Mouse (Mus musculus) hindbrain, embryonic 16.5 days (tissue): ENCODE measurements around the gene Wdr74. TPM values are rescaled to one million over a fixed set of nuclear protein-coding genes. Genes with fewer than 3 reads are reported as not detected.

Experiments used
- ATAC-seq: fragments of 200-750 bp; cut with Nextera tagmentation; 2 replicates; pipeline ENCODE4 v1.8.0; 2017; ENCODE audit warnings: moderate TSS enrichment, moderate library complexity
- H3K27ac ChIP-seq: fragments of 300-500 bp; sonication (generic); 2 replicates; pipeline ENCODE4 v1.5.1; 2014; ENCODE audit warnings: low read depth, mild to moderate bottlenecking, control low read depth, low read length, moderate library complexity
- H3K27me3 ChIP-seq: fragments of 300-500 bp; sonication (generic); replicated peaks from 2 replicates; pipeline ENCODE4 v1.6.1; 2014; ENCODE audit warnings: low read length; ENCODE audit not compliant: control insufficient read depth, insufficient read depth
- H3K36me3 ChIP-seq: fragments of 300-500 bp; sonication (generic); 2 replicates; pipeline ENCODE4 v1.6.1; 2014; ENCODE audit warnings: mild to moderate bottlenecking, low read length, moderate library complexity, mixed read lengths; ENCODE audit not compliant: control insufficient read depth, insufficient read depth
- H3K4me1 ChIP-seq: fragments of 300-500 bp; sonication (generic); 2 replicates; pipeline ENCODE4 v1.6.1; 2014; ENCODE audit warnings: low read depth, low read length; ENCODE audit not compliant: control insufficient read depth, insufficient read depth
- H3K4me2 ChIP-seq: fragments of 300-500 bp; sonication (generic); 2 replicates; pipeline ENCODE4 v1.6.1; 2014; ENCODE audit warnings: mild to moderate bottlenecking, low read length, control low read depth, moderate library complexity
- H3K4me3 ChIP-seq: fragments of 300-500 bp; sonication (generic); 2 replicates; pipeline ENCODE4 v1.5.1; 2014; ENCODE audit warnings: mild to moderate bottlenecking, low read length, control low read depth, moderate library complexity
- H3K9ac ChIP-seq: fragments of 300-500 bp; sonication (generic); 2 replicates; pipeline ENCODE4 v1.6.1; 2014; ENCODE audit warnings: low read depth, mild to moderate bottlenecking, control low read depth, low read length, moderate library complexity
- H3K9me3 ChIP-seq: fragments of 300-500 bp; sonication (generic); 2 replicates; pipeline ENCODE4 v1.6.1; 2014; ENCODE audit warnings: mild to moderate bottlenecking, low read length, moderate library complexity; ENCODE audit not compliant: control insufficient read depth
- WGBS: fragments of 180-500 bp; shearing (Covaris S2); extraction: QIAGEN DNeasy Blood & Tissue Kit; methylation state at CpG from one replicate; pipeline ENCODE4 v1.1.7; 2014; 5-methylcytosine and 5-hydroxymethylcytosine counted together
- polyA plus RNA-seq: library from polyadenylated mRNA; unstranded; fragments of >200 nt; fragmentation: Nextera tagmentation; extraction: Ambion mirVana; gene quantifications from 2 replicates; pipeline ENCODE4 v1.2.1, GENCODE M21; 2015

The Wdr74 gene
- polyA plus RNA-seq, 1 experiment from 2014 or later: 92.0 TPM

- Histone ChIP-seq H3K4me3 (no peak overlapping the region), H3K27me3 (no peaks in the 10 kb centered on the region), H3K27ac (no peak overlapping the region), H3K9ac (no peak overlapping the region), H3K4me1 (peaks cover 12% of the 10 kb centered on the region), H3K4me2 (no peak overlapping the region), H3K9me3 (no peaks in the 10 kb centered on the region), H3K36me3 (peaks cover 34% of the 10 kb centered on the region)
- no peak for ATAC-seq
- WGBS: 98% methylated on average over 7 of the region's 7 CpGs
Observed at GRCm38 (mm10) chr19:8706930-8707329, 28.7 kb upstream of the Wdr74 start.

DNA sequence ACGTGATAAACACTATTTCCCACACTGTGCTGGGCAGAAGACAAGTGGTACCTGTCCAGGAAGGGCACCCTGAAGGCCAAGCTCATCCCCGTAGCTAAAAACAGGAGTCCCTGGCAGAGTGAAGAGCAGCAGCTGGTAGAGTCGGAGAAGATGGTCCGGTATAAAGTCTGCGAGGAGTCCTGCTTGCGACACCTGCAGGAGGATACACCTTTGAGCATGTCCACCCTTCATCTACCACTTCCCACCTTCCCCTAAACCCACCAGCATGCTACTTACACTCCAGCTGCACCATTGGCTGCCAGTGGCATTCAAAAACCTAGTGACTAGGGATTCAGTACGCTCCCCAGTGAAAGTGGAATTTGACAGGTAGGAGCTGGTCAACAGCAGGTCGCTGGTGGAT, 26.7 kb upstream of the Wdr74 start:
- WGBS: 95% methylated on average over 8 of the region's 8 CpGs
- Histone ChIP-seq H3K4me2 (no peak overlapping the region), H3K9ac (no peak overlapping the region), H3K9me3 (no peaks in the 10 kb centered on the region), H3K36me3 (peaks cover 36% of the 10 kb centered on the region), H3K4me3 (no peak overlapping the region), H3K4me1 (peaks cover 19% of the 10 kb centered on the region), H3K27ac (no peak overlapping the region), H3K27me3 (no peaks in the 10 kb centered on the region)
- no peak for ATAC-seq

DNA sequence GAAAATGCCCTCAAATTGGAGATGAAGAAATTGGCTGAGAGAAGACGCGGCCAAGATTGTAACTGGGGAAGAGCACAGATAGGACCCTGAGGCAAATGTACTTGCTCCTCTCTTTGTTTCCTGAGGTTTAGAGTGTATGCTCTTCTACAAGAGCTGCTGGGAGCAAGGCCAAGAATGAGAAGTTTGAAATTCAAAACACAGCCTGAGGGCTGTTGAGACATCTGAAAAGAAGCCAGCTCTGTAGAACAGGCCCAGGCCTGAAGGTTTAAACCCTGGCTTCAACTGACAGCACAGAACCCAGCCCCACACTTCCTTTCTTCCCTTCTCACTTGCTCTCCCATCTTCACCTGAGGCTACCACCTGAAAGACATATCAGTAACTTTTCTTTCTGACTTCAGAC, 25.6 kb upstream of the Wdr74 start:
- Histone ChIP-seq H3K4me2 (peak overlapping the region; percentile 1; the same call in 1 of the 2 replicates), H3K4me1 (peaks cover 23% of the 10 kb centered on the region), H3K4me3 (no peak overlapping the region), H3K27ac (peak overlapping the region; percentile 24), H3K36me3 (peaks cover 36% of the 10 kb centered on the region), H3K27me3 (no peaks in the 10 kb centered on the region), H3K9ac (no peak overlapping the region), H3K9me3 (no peaks in the 10 kb centered on the region)
- ATAC-seq: no peak
- WGBS: 84% methylated on average over 2 of the region's 2 CpGs

DNA sequence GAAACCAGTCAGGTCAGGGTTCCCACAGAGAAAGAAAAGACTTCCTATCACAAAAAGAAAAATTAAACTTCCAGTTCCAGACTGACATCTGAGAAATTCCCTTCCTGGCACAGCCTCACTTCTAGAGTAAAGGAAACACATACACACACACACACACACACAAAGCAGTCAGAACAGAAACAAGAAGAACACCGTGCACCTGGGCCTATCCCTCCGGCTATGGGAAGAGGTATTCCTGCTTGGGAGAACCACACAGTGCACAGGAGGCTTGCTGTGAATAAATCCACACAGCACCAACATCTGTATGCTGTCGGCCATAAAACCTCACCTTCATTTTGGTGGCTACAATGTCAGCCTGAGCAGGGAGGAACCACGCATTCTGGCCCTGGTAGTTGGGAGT, 24.1 kb upstream of the Wdr74 start:
- no peaks in the 10 kb centered on the region for H3K27me3 ChIP-seq
- H3K4me2 ChIP-seq: peak overlapping the region; percentile 58
- peaks cover 23% of the 10 kb centered on the region for H3K4me1 ChIP-seq
- no peak overlapping the region for H3K27ac ChIP-seq
- peak overlapping the region; percentile 50 for H3K4me3 ChIP-seq
- no peaks in the 10 kb centered on the region for H3K9me3 ChIP-seq
- peaks cover 33% of the 10 kb centered on the region for H3K36me3 ChIP-seq
- WGBS: 72% methylated on average over 4 of the region's 4 CpGs
- H3K9ac ChIP-seq: peak overlapping the region; percentile 9; the same call in 1 of the 2 replicates
- ATAC-seq: no peak

DNA sequence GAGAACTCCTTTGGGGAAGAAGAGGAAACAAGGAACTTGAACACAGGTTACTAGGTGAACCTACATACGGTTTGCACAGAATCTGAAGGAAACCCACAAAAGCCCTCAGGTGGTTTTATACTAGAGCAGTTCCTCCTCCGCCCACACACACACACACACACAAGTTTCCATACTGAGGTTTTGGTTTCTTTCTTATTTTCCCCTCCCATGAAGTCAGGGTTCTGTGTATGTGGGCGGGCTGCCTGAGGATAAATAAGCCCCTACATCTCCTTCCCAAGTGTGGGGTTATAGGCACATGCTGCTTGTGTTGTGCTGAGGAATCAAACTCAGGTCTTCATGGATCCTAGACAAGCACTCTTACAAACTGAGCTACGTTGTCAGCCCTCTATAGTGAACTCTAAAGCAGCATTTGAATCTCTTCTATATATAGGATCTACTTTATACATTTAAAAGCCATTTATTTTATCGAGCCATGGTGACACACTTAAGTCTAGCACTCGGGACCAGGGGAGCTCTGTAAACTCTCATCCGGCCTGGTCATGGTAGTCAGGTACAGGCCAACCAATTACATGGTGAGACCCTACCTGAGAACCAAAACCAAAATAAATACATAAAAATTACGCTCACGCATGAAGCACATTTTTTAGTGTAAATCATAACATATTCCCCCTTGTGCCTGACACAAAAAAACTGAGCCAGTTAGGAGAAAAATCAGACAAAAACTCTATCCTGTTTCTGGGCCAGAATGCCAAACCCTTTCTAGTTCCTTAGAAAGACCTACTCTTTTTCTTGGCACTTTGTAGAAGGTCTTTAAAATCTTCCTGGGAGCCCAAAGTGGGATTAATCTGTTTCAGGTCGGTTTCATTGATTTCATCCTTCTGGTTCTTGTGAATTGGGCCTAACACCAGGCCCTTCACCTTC, 23.4 kb upstream of the Wdr74 start:
- Histone ChIP-seq H3K27me3 (no peaks in the 10 kb centered on the region), H3K27ac (peak overlapping the region; percentile 85), H3K4me1 (peaks cover 23% of the 10 kb centered on the region), H3K36me3 (peaks cover 28% of the 10 kb centered on the region), H3K9me3 (no peaks in the 10 kb centered on the region), H3K4me2 (peak overlapping the region; percentile 58), H3K4me3 (peak overlapping the region; percentile 50), H3K9ac (peak overlapping the region; percentile 75)
- no peak for ATAC-seq
- 62% methylated on average over 10 of the region's 10 CpGs for WGBS

GRCm38 (mm10) chr19:8712870-8713305, 22.7 kb upstream of the Wdr74 start:
- ATAC-seq: peak; percentile 44
- H3K4me3 ChIP-seq: peak overlapping the region; percentile 50
- H3K27ac ChIP-seq: peak overlapping the region; percentile 85
- H3K36me3 ChIP-seq: peaks cover 23% of the 10 kb centered on the region
- H3K9me3 ChIP-seq: no peaks in the 10 kb centered on the region
- H3K9ac ChIP-seq: peak overlapping the region; percentile 75
- H3K27me3 ChIP-seq: no peaks in the 10 kb centered on the region
- WGBS: under 1% methylated on average over 13 of the region's 13 CpGs
- H3K4me2 ChIP-seq: peak overlapping the region; percentile 58
- peaks cover 23% of the 10 kb centered on the region for H3K4me1 ChIP-seq

- Histone ChIP-seq H3K4me2 (peak overlapping the region; percentile 58), H3K27ac (peak overlapping the region; percentile 85), H3K36me3 (peaks cover 17% of the 10 kb centered on the region), H3K4me3 (peak overlapping the region; percentile 50), H3K27me3 (no peaks in the 10 kb centered on the region), H3K9me3 (no peaks in the 10 kb centered on the region), H3K4me1 (peaks cover 23% of the 10 kb centered on the region), H3K9ac (peak overlapping the region; percentile 75)
- under 1% methylated on average over 48 of the region's 51 CpGs for WGBS
- peak; percentile 93 for ATAC-seq
Observed at GRCm38 (mm10) chr19:8713306-8713996, 22.2 kb upstream of the Wdr74 start.

GRCm38 (mm10) chr19:8713997-8714652, 21.5 kb upstream of the Wdr74 start:
- H3K4me1 ChIP-seq: peaks cover 23% of the 10 kb centered on the region
- ATAC-seq: peak; percentile 31
- no peaks in the 10 kb centered on the region for H3K27me3 ChIP-seq
- no peaks in the 10 kb centered on the region for H3K9me3 ChIP-seq
- peak overlapping the region; percentile 58 for H3K4me2 ChIP-seq
- H3K9ac ChIP-seq: peak overlapping the region; percentile 75
- peak overlapping the region; percentile 50 for H3K4me3 ChIP-seq
- H3K27ac ChIP-seq: peak overlapping the region; percentile 85
- 7% methylated on average over 13 of the region's 13 CpGs for WGBS
- peaks cover 11% of the 10 kb centered on the region for H3K36me3 ChIP-seq
